Mouse (Mus musculus): Measurements from ENCODE around the gene Ncoa1. TPM values are rescaled to one million over a fixed set of nuclear protein-coding genes. Genes with fewer than 3 reads are reported as not detected.

Ncoa1 gene
- total and polyA plus RNA-seq, 3 experiments: 4.1 to 55.7 (median 12.6) TPM

GRCm38 (mm10) chr12:4237481-4237880 lies 239.5 kb downstream of the Ncoa1 start:
- no peak overlapping the region for H3K4me3 ChIP-seq (ENCODE audit: low read depth, low read length)
- ATAC-seq (ENCODE audit: extremely low read depth, insufficient number of reproducible peaks, low FRiP score, poor library complexity, severe bottlenecking) (no peak), DNase-seq (ENCODE audit: low spot score) (no peak)
- no peaks in the 10 kb centered on the region for H3K27me3 ChIP-seq (ENCODE audit: insufficient read depth, low read length)
- H3K36me3 ChIP-seq (replicated peaks): peaks cover 31% of the 10 kb centered on the region
- TF ChIP-seq GATA1 (IDR thresholded peaks at IDR 0.05; ENCODE audit: borderline replicate concordance, low read length): no peak
- no peak for TF ChIP-seq GATA2 (IDR thresholded peaks at IDR 0.05; ENCODE audit: borderline replicate concordance, low read depth, low read length)
- TF ChIP-seq CTCF (IDR thresholded peaks at IDR 0.05; ENCODE audit: low read depth, low read length): no peak
- no peak for TF ChIP-seq TAL1 (conservative IDR thresholded peaks at IDR 0.05; ENCODE audit: low read depth, low read length)
- no peak for TF ChIP-seq POLR2AphosphoS5 (IDR thresholded peaks at IDR 0.05; ENCODE audit: insufficient replicate concordance, low read depth, low read length)
- H3K4me1 ChIP-seq (ENCODE audit: insufficient read depth, low read depth, low read length): peaks cover 12% of the 10 kb centered on the region
- no peaks in the 10 kb centered on the region for H3K9me3 ChIP-seq (replicated peaks)

DNA sequence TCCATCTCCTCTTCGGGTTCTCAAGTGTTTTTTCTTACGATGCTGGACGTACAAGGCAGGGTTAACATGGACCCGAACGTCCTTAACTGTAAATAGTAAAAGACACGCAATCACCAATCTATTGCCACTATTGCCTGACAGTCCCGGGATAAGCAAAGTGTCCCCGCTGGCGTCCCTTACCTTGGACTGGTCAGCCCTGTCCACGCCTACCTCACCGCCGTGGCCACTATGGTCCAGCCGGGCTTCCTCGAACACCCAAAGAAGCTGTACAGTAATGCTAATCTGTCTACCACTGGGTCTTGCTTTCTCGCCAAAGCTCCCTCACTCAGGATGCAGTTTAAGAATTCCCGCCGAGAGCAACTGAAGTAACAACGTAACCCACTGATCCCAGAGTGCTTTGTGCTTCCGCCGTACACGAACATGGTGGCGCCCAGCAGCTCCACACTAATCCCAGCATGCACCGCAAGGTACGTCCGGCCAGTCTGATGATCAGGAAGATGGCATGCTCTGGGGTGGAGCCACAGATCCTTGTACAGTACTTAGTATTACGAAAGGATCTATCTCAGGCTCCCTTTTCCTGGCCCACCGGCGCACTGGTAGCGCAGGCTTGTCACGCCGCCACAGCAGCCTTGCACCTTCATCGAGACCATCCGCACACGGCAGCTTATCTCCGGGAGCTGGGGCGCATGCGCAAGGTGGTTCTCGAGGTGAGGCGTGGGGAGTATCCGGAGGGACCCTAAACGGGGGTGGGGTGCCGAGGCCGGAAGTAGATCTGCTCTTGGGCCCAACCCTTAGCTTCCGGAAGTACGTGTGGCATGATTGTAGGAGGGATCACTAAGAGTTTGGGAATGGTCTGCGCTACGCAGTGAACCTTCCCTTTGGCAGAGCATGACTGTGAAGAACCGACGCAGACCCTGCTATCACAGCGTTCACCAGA lies 243.1 kb downstream of the Ncoa1 start, which contains the start of the genes Ptrhd1 and Cenpo:
Ptrhd1 (plus strand) TSS at position 456 of the 937 bp plus-strand sequence.
Cenpo (minus strand) TSS at position 723 of the 937 bp plus-strand sequence.
- peaks cover 30% of the 10 kb centered on the region for H3K4me1 ChIP-seq (ENCODE audit: insufficient read depth, low read depth, low read length)
- peak; percentile 90 for ATAC-seq (ENCODE audit: extremely low read depth, insufficient number of reproducible peaks, low FRiP score, poor library complexity, severe bottlenecking)
- TF ChIP-seq GATA1 (IDR thresholded peaks at IDR 0.05; ENCODE audit: borderline replicate concordance, low read length) (no peak), TAL1 (conservative IDR thresholded peaks at IDR 0.05; ENCODE audit: low read depth, low read length) (no peak), GATA2 (IDR thresholded peaks at IDR 0.05; ENCODE audit: borderline replicate concordance, low read depth, low read length) (no peak), CTCF (IDR thresholded peaks at IDR 0.05; ENCODE audit: low read depth, low read length) (no peak), POLR2AphosphoS5 (IDR thresholded peaks at IDR 0.05; ENCODE audit: insufficient replicate concordance, low read depth, low read length) (no peak)
- H3K27me3 ChIP-seq (ENCODE audit: insufficient read depth, low read length): no peaks in the 10 kb centered on the region
- peak; percentile 84 for DNase-seq (ENCODE audit: low spot score)
- no peaks in the 10 kb centered on the region for H3K9me3 ChIP-seq (replicated peaks)
- peaks cover 54% of the 10 kb centered on the region for H3K36me3 ChIP-seq (replicated peaks)
- peak within 1 kb of the TSS; percentile 90 for H3K4me3 ChIP-seq (ENCODE audit: low read depth, low read length)

- H3K4me3 ChIP-seq (ENCODE audit: low read depth, low read length): peak overlapping the region; percentile 90
Observed at GRCm38 (mm10) chr12:4232777-4233176, 244.2 kb downstream of the Ncoa1 start.

GRCm38 (mm10) chr12:4230156-4230555 lies 246.8 kb downstream of the Ncoa1 start:
- peaks cover 65% of the 10 kb centered on the region for H3K36me3 ChIP-seq (replicated peaks)
- ATAC-seq (ENCODE audit: extremely low read depth, insufficient number of reproducible peaks, low FRiP score, poor library complexity, severe bottlenecking): no peak
- peaks cover 31% of the 10 kb centered on the region for H3K4me1 ChIP-seq (ENCODE audit: insufficient read depth, low read depth, low read length)
- no peaks in the 10 kb centered on the region for H3K9me3 ChIP-seq (replicated peaks)
- H3K27me3 ChIP-seq (ENCODE audit: insufficient read depth, low read length): no peaks in the 10 kb centered on the region
- TF ChIP-seq CTCF (IDR thresholded peaks at IDR 0.05; ENCODE audit: low read depth, low read length): no peak
- DNase-seq (ENCODE audit: low spot score): no peak
- no peak overlapping the region for H3K4me3 ChIP-seq (ENCODE audit: low read depth, low read length)

More at GRCm38 (mm10) chr12:4232777-4233176, 244.2 kb downstream of the Ncoa1 start:
- Histone ChIP-seq H3K4me1 (ENCODE audit: insufficient read depth, low read depth, low read length) (peaks cover 31% of the 10 kb centered on the region), H3K9me3 (replicated peaks) (no peaks in the 10 kb centered on the region), H3K27me3 (ENCODE audit: insufficient read depth, low read length) (no peaks in the 10 kb centered on the region), H3K36me3 (replicated peaks) (peaks cover 57% of the 10 kb centered on the region)
- DNase-seq (ENCODE audit: low spot score): no peak
- TF ChIP-seq CTCF (IDR thresholded peaks at IDR 0.05; ENCODE audit: low read depth, low read length): no peak
- TF ChIP-seq TAL1 (conservative IDR thresholded peaks at IDR 0.05; ENCODE audit: low read depth, low read length): no peak
- no peak for TF ChIP-seq GATA2 (IDR thresholded peaks at IDR 0.05; ENCODE audit: borderline replicate concordance, low read depth, low read length)
- TF ChIP-seq GATA1 (IDR thresholded peaks at IDR 0.05; ENCODE audit: borderline replicate concordance, low read length): no peak
- TF ChIP-seq POLR2AphosphoS5 (IDR thresholded peaks at IDR 0.05; ENCODE audit: insufficient replicate concordance, low read depth, low read length): no peak
- ATAC-seq (ENCODE audit: extremely low read depth, insufficient number of reproducible peaks, low FRiP score, poor library complexity, severe bottlenecking): no peak

DNA sequence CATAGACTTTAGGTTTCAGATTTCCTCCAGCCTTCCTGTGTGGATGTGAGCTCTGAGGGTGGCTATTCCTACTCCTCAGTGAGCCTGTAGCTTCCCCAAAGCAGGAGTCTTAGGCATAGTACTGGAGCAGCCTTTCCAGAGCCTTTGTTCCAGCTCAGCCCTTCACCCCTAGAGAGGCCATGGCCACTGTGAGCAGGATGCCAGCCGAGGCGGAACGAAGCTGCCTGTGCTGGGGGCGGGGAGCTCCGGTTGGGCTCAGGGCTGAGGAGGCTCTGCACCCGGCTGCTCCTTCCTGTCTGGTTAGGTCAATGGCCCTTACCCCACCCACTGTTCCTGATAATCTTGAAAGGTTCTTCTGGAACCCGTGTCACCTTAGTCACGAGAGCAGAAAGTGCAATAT lies 264.1 kb downstream of the Ncoa1 start:
- no peak for TF ChIP-seq CTCF (IDR thresholded peaks at IDR 0.05; ENCODE audit: low read depth, low read length)
- H3K4me3 ChIP-seq (ENCODE audit: low read depth, low read length): no peak overlapping the region
- DNase-seq (ENCODE audit: low spot score): no peak
- no peak for ATAC-seq (ENCODE audit: extremely low read depth, insufficient number of reproducible peaks, low FRiP score, poor library complexity, severe bottlenecking)
- peaks cover 8% of the 10 kb centered on the region for H3K4me1 ChIP-seq (ENCODE audit: insufficient read depth, low read depth, low read length)
- peaks cover 98% of the 10 kb centered on the region for H3K36me3 ChIP-seq (replicated peaks)
- H3K9me3 ChIP-seq (replicated peaks): no peaks in the 10 kb centered on the region
- H3K27me3 ChIP-seq (ENCODE audit: insufficient read depth, low read length): no peaks in the 10 kb centered on the region

- DNase-seq (ENCODE audit: low spot score) (no peak), ATAC-seq (ENCODE audit: extremely low read depth, insufficient number of reproducible peaks, low FRiP score, poor library complexity, severe bottlenecking) (no peak)
- Histone ChIP-seq H3K36me3 (replicated peaks) (peaks cover 91% of the 10 kb centered on the region), H3K9me3 (replicated peaks) (no peaks in the 10 kb centered on the region), H3K27me3 (ENCODE audit: insufficient read depth, low read length) (no peaks in the 10 kb centered on the region), H3K4me1 (ENCODE audit: insufficient read depth, low read depth, low read length) (peaks cover 8% of the 10 kb centered on the region), H3K4me3 (ENCODE audit: low read depth, low read length) (no peak overlapping the region)
- no peak for TF ChIP-seq GATA2 (IDR thresholded peaks at IDR 0.05; ENCODE audit: borderline replicate concordance, low read depth, low read length)
- no peak for TF ChIP-seq CTCF (IDR thresholded peaks at IDR 0.05; ENCODE audit: low read depth, low read length)
- TF ChIP-seq POLR2AphosphoS5 (IDR thresholded peaks at IDR 0.05; ENCODE audit: insufficient replicate concordance, low read depth, low read length): no peak
- TF ChIP-seq TAL1 (conservative IDR thresholded peaks at IDR 0.05; ENCODE audit: low read depth, low read length): no peak
- no peak for TF ChIP-seq GATA1 (IDR thresholded peaks at IDR 0.05; ENCODE audit: borderline replicate concordance, low read length)
Observed at GRCm38 (mm10) chr12:4211174-4211573, 265.8 kb downstream of the Ncoa1 start.

All from G1E (cell line).